Mouse (Mus musculus) erythroblast, embryonic 14.5 days (primary cell): ENCODE data around the gene Hist3h2a.

Source experiments
- GATA1 ChIP-seq: IDR thresholded peaks from 2 replicates; pipeline ENCODE4 v1.6.1; 2012; ENCODE audit warnings: low read length, inconsistent platforms, mixed read lengths
- TAL1 ChIP-seq: IDR thresholded peaks from 3 replicates; pipeline ENCODE4 v1.6.1; 2012; ENCODE audit warnings: low read length, inconsistent platforms, mixed read lengths

DNA sequence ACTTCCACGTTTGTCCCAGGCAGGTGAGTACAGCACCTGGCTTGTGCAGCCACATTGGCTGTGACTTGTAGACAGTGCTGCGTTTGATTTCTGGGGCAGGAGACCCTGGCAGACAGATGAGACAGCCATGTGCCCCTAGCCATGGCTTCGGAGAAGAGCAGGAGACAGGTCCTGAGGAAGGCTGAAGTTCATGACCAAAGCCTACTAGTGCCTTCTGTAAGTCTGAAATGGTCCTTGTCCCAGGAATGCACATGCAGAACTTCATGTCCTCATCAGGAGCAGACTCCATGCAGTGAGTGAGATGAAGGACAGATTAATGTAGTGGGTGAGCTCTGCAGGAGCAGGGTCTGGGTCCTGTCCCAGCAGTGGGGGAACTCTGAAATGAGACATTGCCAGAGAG is 37.4 kb downstream of the Hist3h2a start:
- TF ChIP-seq TAL1 (no peak), GATA1 (no peak)
